Mouse (Mus musculus): Measurements from ENCODE around the gene Gak. TPM values are rescaled to one million over a fixed set of nuclear protein-coding genes. Genes with fewer than 3 reads are reported as not detected.

Gak gene
- total RNA-seq, 2 experiments from 2014 or later, result 69.6 to 120 TPM

DNA sequence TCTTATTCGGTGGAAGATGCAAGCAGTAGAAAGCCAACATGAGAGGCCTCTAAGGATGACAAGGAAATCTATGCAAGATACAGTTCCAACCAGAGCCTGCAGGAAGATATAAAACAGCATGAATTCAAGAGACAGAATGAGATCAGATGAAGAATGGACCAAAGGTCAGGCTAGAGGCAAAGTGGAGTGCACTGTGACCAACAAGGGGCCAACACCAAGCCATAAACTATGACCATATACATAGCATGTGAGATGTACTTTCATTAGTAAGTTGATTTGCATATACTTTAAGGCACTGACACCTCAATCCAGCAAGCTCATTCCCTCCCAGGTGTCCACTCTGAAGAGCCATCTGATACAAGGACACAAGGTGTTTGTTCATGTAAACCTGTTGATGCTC lies 19.1 kb downstream of the Gak start:
- no peak for ATAC-seq (replicated peaks; ENCODE audit: poor library complexity)

DNA sequence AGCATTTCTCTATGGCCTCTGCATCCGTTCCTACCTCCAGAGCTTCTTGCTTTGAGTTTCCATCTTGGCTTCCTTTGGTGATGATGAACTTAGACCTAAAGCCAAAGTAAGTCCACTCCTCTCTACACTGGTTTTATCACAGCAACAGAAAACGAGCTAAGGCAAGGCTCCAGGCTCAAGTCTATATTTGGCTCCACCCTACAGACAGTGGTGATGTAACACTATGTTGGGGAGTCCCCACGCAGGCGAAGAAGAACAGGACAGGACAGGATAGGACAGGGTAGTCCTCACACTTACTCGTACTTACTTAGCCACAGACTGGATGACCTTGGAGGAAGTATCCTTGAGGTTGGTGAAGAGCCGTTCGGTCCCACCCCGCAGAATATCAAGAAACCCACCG lies 27.0 kb downstream of the Gak start:
- ATAC-seq (replicated peaks; ENCODE audit: poor library complexity), result 0 out of 2 replicates have a peak, but pooled peaks have one; percentile 14

DNA sequence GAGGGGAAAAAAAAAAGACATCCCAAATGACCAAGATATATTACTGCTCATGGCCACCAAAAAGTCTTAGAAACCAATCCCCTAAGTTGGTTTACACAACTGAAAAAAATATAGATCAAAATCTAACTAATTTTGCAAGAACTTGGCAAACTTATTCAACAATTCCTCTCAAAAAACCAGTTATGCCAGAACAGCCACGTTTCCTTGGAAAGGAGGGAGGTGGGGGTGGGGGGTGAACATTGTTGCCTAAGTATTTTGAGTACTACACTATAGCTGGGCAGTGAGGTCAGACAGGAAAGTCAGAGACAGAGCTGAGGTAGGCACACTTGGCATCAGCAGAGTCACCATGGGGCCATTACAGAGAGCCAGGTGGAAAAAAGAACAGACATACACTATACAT lies 29.6 kb downstream of the Gak start:
- no peak for ATAC-seq (replicated peaks; ENCODE audit: poor library complexity)

DNA sequence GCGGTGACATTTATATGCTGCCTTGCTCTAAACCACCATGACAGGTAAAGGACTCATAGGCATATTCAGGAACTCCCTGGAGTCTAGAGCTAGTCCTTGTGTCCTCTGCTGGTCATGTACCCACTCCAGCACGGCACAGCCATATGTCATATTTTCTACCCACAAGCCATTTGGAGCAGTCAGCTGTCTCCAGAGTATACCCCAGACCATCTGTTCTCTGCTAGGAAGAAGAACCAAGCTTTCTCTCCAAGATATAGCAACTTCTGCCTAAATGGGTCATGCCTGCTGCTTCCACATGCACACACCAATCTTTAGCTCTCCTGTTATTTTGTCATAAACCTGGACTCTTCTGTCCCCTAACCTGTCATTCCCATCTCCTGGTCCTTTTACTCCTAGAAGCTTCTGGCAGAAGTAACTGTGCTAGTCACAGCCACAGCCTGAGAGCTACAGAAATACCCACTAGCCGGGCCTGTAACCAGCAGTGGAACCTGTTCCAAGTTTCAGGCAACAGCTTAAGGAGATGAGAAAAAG lies 48.1 kb downstream of the Gak start:
- ATAC-seq (replicated peaks; ENCODE audit: poor library complexity), result no peak

DNA sequence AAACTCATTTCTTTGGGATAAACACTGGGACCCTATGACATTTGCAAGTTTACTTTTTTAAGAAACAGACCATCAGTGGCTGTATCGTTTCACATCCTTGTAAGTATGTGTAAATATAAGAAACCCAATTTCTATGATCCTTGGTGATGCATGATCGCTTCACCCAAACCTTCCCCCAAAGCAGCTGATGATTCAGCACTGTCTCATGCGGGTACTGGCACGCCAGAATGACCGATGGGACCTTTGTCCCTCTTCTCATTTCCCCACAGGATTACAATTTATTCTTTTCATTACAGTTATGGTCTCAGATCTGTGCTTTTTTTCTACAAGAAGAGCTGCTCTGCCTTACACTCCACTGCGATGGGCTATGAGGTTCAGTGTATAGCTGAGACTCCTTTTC lies 56.5 kb downstream of the Gak start:
- no peak for ATAC-seq (replicated peaks; ENCODE audit: poor library complexity)

DNA sequence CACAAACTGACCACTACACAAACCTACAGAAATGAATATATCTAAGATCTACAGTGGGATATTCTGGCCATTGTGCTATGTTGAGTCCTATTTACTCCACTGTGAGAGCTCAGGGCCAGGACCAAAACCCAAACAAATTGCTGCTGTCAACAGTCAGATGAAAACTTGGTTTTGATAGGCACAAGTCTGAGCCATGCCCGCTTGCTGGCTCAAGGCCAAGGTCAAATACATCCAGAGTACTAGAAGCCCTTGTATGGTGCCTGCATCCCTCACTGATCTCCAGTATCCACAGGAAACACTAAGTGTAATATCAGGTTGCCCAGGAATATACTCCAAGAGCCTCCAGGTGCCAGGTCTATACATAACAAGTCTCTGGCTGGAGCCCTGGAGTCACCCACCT lies 58.6 kb downstream of the Gak start:
- no peak for ATAC-seq (replicated peaks; ENCODE audit: poor library complexity)

DNA sequence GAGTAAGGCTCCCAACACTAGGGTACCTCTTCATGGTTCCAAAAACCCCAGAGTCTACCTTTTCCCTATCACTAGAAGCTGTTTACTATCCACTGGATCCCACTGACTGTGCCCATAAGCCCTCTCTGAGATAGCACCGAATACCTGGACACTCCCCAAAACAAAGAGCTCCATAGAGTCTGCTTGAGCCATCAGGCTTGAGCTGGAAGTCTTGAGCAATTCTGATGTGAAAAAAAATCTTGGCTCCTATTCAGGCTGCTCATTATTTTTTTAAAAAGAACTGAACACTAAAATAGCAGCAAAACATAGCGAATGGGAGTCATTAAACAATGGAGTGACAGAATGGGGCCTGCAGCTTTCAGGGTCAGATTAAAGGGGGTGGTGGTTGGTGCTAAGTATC lies 62.5 kb downstream of the Gak start:
- ATAC-seq (replicated peaks; ENCODE audit: poor library complexity), result no peak

DNA sequence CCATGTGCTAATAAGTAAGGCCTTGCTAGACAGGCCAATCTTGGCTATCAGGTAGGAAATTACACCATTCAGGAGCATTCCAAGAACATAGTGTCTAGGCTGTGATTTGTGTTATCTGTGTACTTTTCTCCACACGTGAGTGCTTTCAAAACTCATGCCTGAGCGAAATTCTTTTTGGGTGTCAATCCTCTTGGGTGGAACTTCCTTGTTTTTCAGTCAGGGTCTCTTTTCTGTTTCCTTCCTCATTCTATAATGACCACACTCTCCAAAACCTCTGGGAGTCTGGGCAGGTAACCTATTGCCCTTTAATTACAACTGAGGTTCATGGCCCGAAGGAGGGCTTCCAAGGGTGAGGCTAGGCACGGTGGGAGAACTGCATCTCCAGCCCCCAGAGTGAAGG lies 63.0 kb downstream of the Gak start:
- peak; percentile 44 for ATAC-seq (replicated peaks; ENCODE audit: poor library complexity)

DNA sequence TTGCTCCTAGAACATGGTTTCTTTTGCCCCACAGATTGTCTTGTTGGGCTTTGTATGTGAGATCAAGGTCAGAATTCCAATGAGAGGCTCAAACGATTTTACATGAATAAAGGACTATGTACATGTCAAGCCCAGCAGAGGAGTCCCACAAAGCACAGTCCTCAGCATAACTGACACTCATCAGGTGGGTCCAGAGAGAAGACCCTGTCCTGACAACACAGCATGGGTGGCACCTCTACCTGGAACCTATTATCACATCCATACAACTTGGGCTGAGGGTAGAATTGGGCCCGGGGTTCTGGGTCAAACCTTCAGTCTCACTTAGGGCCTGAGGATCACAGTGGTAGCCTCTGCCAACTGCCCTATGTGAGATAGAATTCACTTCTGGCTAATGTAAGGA lies 64.2 kb downstream of the Gak start:
- no peak for ATAC-seq (replicated peaks; ENCODE audit: poor library complexity)

DNA sequence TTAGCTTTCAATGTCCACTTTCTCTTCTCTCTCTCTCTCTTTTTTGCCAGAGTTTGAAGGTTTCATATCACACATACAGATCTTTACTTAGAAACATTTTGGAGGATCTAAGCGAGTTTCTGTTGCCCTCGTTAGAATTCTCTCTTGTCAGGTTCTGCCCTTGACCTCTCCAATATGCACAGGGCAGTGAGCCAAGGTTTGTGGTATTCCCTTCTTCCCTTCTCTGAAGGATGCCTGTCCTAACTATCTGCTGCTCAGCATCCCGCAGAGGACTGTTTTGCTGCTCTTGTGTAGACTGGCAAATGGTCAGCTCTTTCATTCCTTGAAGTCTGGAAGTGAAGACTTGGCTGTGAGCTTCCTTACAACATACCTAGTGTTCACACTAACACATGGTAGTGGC lies 65.2 kb downstream of the Gak start:
- no peak for ATAC-seq (replicated peaks; ENCODE audit: poor library complexity)

DNA sequence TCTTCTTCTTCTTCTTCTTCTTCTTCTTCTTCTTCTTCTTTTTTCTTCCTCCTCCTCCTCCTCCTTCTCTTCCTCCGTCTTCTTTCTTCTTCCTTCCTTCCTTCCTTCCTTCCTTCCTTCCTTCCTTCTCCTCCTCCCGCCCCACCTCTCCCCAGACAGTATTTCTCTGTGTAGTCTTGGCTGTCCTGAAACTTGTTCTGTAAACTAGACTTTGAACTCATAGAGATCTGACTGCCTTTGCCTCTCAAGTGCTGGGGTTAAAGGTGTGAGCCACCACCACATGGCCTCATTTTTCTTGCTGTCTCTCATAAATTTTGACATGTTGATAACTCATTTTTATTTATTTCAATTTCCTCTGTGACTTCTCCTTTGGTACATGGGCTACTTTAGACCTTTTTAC lies 67.1 kb downstream of the Gak start:
- no peak for ATAC-seq (replicated peaks; ENCODE audit: poor library complexity)

DNA sequence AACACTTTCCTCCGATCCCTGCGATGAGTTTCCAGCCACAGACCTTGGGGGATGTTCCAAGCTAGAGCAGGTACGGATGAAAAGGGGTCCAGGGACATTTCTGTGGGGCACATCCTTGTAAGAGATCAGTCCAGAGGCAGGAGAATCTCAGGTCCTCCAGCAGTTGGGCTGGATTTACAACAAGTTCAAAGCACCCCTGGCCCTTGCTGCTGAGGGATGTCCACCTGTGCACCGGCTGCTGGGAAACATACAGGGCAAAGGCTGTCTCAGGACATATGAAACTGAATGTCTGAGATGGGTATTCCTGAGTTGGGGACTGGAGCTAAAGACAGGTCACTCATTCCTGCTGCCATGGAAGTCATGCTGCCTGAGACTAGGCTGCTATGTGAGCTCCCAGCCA lies 72.6 kb downstream of the Gak start:
- ATAC-seq (replicated peaks; ENCODE audit: poor library complexity), result no peak

DNA sequence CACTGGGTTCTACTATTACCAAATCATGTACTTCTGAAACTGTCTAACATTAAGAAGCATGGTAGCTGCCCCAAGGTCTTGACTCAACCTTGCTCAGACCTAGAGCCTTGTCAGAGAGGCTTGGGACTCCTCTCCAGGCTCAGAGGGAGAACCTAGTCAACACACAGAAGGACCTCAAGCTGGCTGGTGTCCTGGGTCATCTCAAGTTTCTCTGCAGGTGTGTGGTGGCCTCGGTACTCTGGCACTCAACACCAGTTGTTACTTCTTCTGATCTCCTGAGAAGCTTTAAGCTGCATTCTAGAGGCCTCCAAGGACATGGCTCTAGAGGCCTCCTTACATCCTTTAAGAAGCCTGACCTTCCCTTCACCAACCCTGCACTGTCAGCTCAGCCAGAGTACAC lies 75.5 kb downstream of the Gak start:
- ATAC-seq (replicated peaks; ENCODE audit: poor library complexity), result no peak

DNA sequence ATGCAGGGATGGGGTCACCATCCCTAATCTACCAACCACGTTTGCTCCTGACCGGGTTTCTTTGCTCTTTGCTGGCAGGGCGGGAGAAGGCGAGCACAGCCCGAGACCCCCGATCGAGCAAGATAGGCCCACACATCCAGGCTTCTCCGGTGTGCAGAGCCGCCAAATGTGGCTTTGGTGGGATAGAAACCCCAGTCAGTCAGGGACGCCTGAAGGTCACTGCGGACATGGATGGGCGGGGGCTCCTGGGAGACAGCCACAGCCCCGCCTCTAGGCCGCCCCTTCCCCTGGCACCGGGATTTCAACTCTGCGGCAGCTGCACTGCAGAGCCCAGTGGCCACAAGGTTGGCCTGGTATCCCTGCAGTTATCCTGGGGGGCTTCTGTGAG lies 79.4 kb downstream of the Gak start:
- ATAC-seq (replicated peaks; ENCODE audit: poor library complexity), result no peak

DNA sequence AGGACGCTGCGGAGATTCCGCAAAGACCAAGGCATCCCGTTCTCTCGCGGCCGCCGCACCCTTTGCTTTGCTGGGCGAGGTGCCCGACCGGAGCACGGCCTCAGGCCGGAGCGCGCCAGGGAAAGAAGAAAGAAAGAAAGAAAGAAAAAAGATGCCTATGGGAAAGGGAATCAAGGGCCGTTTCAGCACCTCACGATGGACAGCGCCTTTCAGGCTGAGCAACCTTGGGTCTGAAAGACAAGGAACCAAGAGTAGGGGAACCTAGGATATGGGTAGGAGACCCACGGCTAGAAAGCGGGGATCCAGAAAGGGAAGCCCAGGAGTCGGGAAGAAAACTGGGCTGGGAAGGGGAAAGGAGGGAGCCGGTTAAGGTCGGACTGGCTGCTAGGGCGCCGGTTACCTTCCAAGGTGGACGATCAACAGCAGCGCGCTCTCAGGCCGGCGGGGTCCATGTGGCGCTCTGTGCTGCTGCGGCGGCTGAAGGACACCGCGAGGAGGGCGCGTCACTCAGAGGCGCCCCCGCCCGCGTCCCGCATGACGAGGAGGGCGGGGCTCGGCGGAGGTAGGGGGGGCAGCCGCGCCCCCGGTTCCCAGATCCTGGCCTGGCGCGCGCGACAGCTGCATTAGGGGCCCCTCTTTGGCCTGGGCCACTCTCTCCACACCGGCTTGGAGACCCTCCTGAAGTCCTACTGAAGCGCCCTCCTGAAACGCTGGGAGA lies 79.9 kb downstream of the Gak start, which contains the start of gene Cplx1:
Gene Cplx1 (minus strand): TSS at position 536 of the 718 bp plus-strand sequence.
- ATAC-seq (replicated peaks; ENCODE audit: poor library complexity), result peak; percentile 82

DNA sequence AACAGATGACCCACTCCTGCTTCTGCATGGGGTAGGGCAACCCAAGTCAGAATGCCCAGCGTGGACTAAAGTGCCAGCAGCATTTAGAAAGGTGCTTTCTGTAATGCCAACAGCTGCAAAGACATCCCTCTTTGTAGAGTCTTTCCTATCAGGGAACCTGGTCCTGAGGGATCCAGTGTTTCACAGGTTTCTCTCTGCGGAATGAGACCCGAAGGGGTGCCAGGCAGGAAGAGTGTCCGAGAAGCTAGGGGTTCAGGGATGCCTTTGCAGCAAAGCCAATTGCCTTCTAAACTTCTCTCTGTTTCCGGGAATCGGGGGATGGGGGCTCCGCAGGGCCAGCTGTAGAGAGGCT lies 80.4 kb downstream of the Gak start:
- ATAC-seq (replicated peaks; ENCODE audit: poor library complexity), result no peak

DNA sequence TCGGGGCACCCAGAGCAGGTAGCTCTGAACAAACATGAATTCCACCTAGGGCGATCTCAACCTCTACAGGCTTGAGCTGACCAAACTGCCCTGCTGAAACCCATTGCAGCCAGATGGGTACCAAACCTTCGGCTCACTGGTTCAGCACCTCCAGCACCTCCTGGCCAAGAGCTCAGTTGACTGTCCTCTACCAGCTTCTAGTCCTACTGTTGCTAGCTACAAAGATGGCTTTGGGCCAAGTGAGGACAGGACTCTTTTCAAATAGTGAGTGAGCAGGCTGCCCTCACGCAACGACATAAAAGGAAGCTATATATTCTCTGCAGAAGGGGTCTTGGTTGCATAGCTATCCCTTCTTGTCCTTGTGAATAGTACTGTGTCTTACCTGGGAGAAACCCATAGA lies 81.9 kb downstream of the Gak start:
- no peak for ATAC-seq (replicated peaks; ENCODE audit: poor library complexity)

DNA sequence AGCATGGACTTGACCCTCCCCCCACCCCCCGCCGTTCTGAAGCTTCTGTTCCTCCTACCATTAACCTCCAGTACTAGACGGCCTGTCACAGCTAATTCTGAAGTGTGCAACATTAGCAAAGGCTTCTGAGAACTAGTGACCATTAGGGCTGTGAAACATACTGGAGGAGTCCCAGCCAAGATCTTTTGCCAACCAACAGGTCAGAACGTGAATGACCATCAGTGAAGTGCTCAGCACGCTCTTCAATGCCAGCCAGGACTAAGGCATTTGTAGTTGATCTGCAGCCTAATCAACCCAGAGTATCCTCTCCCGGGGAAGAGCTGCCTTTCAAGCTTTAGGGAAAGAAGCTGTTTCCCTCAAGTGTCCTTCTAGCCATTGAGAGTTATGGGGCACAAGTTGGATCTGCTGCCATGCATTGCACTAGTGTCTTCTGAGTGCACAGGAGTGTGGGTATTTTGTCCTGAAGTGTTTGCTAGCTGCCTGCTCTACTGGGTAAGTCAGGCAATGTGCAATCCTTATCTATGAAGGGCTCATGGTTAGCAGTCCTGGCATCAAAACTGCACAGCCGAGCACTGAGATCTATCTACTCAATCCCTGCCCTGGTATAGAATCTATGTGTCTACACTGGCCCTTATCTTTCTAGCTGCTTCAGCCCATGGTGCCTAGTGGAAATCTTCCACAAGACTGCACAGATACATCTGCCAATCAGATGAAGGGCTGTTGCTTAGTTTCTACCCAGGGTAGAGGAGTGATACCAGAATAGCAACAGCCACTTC lies 85.9 kb downstream of the Gak start:
- peak; percentile 67 for ATAC-seq (replicated peaks; ENCODE audit: poor library complexity)

DNA sequence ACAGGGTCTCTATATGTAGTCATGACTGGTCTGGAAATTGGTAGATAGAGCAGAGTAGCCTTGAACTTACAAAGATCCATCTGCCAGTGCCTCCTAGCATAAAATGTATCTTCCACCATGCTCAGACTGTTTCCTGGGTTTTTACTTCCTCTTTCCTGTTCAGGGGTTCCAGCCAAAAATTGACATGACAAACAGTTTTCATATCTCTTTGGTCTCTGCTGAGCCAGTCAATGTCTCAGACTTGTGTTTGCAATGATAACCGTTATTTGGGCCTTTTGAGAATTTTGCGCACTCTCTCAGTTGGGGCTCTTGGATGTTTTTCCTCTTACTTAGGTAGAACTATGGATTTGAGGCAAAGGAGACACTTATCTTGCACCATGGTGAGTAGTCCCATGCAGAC lies 95.4 kb downstream of the Gak start:
- ATAC-seq (replicated peaks; ENCODE audit: poor library complexity), result no peak

DNA sequence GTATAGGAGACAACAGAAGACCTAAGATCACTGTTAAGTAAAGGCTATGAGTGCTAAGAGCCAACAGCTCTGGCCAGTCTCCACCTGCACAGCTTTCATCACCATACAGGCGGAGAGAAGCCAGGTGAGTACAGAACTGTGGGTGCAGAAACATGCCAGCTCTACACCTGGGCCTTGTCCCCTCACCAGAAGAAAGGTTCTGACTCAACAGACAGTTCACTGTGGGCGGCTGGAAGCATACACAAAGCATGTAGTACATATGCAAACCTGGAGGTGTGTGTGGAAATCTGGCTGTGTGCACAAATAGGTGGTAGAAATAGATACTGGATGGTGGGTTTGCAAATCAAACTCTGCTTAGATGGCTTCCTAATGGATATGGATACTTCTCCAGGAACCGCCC lies 107.0 kb downstream of the Gak start:
- no peak for ATAC-seq (replicated peaks; ENCODE audit: poor library complexity)

DNA sequence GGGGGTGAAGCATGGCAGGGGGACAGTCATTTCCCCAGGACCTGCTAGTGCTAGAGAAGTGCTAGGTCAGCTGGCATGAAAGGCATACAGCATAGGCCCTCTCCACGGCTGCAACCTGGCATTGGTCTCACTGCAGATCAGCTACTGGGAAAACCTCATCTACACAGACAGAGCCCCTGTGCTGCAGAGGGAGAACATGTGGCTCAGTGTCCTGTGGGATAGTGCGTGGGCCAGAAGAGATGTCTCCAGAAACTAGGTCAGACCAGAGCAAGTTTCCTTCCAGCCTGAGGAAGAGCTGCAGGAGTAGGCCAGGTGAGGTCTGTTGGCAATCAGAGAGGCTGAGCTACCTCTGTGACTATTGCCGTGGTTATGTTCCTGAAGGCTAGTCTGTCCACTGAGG lies 107.7 kb downstream of the Gak start:
- ATAC-seq (replicated peaks; ENCODE audit: poor library complexity), result no peak

DNA sequence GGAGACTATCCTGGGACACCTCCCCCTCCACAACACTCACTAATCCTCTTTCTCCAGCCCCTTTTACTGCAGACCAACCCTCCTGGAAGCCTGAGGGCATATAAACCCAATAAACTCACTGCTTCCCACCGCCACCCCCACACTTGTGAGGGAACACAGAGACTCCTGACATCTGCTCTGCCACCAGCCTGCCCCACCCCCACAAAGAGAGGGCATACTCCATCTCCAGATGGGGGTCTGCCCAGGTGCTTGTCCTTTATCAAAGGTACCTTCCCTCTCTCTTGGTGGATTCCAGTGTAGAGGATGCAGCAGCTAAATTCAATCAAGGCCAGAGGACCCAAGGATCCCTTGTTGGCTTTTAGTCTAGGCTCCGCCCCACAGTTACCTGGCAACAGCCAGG lies 108.5 kb downstream of the Gak start:
- ATAC-seq (replicated peaks; ENCODE audit: poor library complexity), result no peak

Measured in megakaryocyte progenitor cell, adult 5-6 weeks (primary cell).